Mouse (Mus musculus) testis, adult 2 months (tissue): ENCODE measurements around the gene Il22ra1. TPM values are rescaled to one million over a fixed set of nuclear protein-coding genes. Genes with fewer than 3 reads are reported as not detected.

ENCODE experiments used
- H3K27ac ChIP-seq: fragments of 200-500 bp; 2 replicates; pipeline ENCODE4 v1.5.1; 2012; ENCODE audit warnings: low read depth, low read length; ENCODE audit not compliant: control insufficient read depth, insufficient read depth
- H3K27me3 ChIP-seq: fragments of 200-500 bp; 2 replicates; pipeline ENCODE4 v1.6.1; 2012; ENCODE audit warnings: mild to moderate bottlenecking, low read length, moderate library complexity; ENCODE audit not compliant: control insufficient read depth, insufficient read depth
- H3K36me3 ChIP-seq: fragments of 200-500 bp; 2 replicates; pipeline ENCODE4 v1.6.1; 2012; ENCODE audit warnings: mild to moderate bottlenecking, low read length; ENCODE audit not compliant: control insufficient read depth, insufficient read depth
- H3K4me1 ChIP-seq: fragments of 200-500 bp; 2 replicates; pipeline ENCODE4 v1.6.1; 2012; ENCODE audit warnings: low read length; ENCODE audit not compliant: control insufficient read depth, insufficient read depth
- H3K4me3 ChIP-seq: fragments of 200-500 bp; 2 replicates; pipeline ENCODE4 v1.5.1; 2012; ENCODE audit warnings: low read depth, mild to moderate bottlenecking, low read length, moderate library complexity, mixed read lengths; ENCODE audit not compliant: control insufficient read depth
- CTCF ChIP-seq: fragments of 200-500 bp; IDR thresholded peaks from 2 replicates; pipeline ENCODE4 v1.5.1; 2012; ENCODE audit warnings: low read depth, mild to moderate bottlenecking, inconsistent platforms, low read length, moderate library complexity; ENCODE audit not compliant: control insufficient read depth, insufficient read depth, insufficient replicate concordance
- POLR2A ChIP-seq: fragments of 200-500 bp; IDR thresholded peaks from 2 replicates; pipeline ENCODE4 v1.6.1; 2012; ENCODE audit warnings: low read depth, mild to moderate bottlenecking, inconsistent platforms, low read length, moderate library complexity; ENCODE audit not compliant: control insufficient read depth
- polyA plus RNA-seq: library from polyadenylated mRNA; depleted of rRNA; stranded (reverse); fragments of >200 nt; gene quantifications from 2 replicates; pipeline ENCODE4 v1.2.3, GENCODE M21; 2012; rRNA removed

Gene Il22ra1
- polyA plus RNA-seq = 0.17 TPM in 1 of 2 replicates, not detected in the other

DNA sequence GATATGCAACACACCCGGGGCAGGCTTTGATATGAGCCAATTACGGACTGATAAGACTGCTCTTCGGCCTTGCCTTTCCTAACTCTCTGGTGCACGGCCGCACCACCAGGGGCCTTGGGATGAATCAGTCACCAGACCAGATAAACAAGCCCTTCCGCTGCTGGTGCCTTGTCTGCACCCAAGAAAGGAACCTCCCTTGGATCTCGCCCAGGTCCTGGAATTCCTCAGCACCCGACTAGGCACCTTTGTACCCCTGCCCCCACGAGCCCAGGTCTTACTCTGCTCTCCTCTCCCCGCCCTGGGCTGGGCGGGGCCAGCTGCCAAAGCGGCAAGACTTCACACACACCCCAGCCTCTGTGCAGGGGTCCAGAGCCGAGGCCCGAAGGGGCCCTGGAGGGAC is at the start of gene Il22ra1:
Gene Il22ra1, plus strand, starts transcription at position 356 of the 400 bp plus-strand sequence.
- no peaks in the 10 kb centered on the region; the same call in 1 of the 2 replicates for H3K27me3 ChIP-seq
- peaks cover 17% of the 10 kb centered on the region for H3K4me1 ChIP-seq
- H3K4me3 ChIP-seq = no peak within 1 kb of the TSS
- no peaks in the 10 kb centered on the region for H3K36me3 ChIP-seq
- H3K27ac ChIP-seq = no peak within 1 kb of the TSS
- no peak for TF ChIP-seq CTCF
- no peak for TF ChIP-seq POLR2A

GRCm38 (mm10) chr4:135679316-135679715 is 48.7 kb upstream of the Il22ra1 start:
- H3K27ac ChIP-seq = no peak overlapping the region
- no peaks in the 10 kb centered on the region for H3K36me3 ChIP-seq
- H3K4me1 ChIP-seq = peaks cover 2% of the 10 kb centered on the region; the same call in 1 of the 2 replicates
- H3K4me3 ChIP-seq = no peak overlapping the region
- H3K27me3 ChIP-seq = no peaks in the 10 kb centered on the region
- no peak for TF ChIP-seq CTCF
- TF ChIP-seq POLR2A = no peak

GRCm38 (mm10) chr4:135681789-135682188 is 46.2 kb upstream of the Il22ra1 start:
- Histone ChIP-seq H3K36me3 (no peaks in the 10 kb centered on the region), H3K4me3 (no peak overlapping the region), H3K27me3 (peaks cover 9% of the 10 kb centered on the region), H3K4me1 (peaks cover 13% of the 10 kb centered on the region), H3K27ac (no peak overlapping the region)
- TF ChIP-seq CTCF (no peak), POLR2A (no peak)

DNA sequence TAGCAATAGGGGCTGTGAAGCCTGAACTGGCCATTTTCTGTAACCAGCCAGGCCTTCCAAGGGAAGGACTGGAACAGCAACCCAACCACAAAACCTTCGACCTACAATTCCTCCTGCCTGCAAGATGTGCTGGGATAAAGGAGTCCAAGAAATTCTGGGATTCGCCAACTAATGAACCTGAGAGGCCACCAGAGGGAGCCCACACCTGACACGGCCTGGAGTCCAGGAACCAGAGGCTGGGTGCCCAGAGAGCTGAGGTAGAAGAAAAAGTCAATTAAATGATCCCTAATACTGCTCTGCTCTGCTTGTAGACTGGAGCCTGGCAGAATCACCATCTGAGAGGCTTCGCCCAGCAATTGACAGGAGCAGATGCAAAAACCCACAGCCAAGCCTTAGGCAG is 44.4 kb upstream of the Il22ra1 start:
- TF ChIP-seq CTCF = 0 out of 2 replicates have a peak, but pooled peaks have one; percentile 3
- TF ChIP-seq POLR2A = no peak
- H3K4me3 ChIP-seq = no peak overlapping the region
- no peak overlapping the region for H3K27ac ChIP-seq
- H3K4me1 ChIP-seq = peaks cover 15% of the 10 kb centered on the region
- peaks cover 15% of the 10 kb centered on the region for H3K27me3 ChIP-seq
- no peaks in the 10 kb centered on the region for H3K36me3 ChIP-seq

DNA sequence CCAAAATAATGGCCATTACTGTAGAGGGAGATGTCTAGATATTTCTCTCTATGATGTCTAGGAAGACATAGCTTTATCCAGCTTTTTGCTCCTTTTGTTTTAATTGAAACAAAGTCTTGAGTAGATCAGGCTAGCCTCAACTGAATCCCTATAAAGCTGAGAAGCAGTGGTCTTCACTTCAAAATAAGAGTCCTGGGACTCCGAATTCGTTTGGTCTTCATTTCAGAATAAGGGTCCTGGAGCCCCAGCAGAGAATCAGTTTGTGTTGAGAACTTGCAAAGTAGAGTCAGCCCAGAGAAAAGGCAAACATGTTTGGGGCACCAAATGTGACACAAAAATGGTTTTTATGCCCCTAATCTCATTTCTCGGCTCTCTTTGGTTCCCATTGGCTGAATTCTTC is 43.2 kb upstream of the Il22ra1 start:
- H3K36me3 ChIP-seq = no peaks in the 10 kb centered on the region
- H3K4me3 ChIP-seq = no peak overlapping the region
- TF ChIP-seq POLR2A (no peak), CTCF (no peak)
- peaks cover 15% of the 10 kb centered on the region for H3K4me1 ChIP-seq
- H3K27ac ChIP-seq = no peak overlapping the region
- H3K27me3 ChIP-seq = peaks cover 15% of the 10 kb centered on the region

DNA sequence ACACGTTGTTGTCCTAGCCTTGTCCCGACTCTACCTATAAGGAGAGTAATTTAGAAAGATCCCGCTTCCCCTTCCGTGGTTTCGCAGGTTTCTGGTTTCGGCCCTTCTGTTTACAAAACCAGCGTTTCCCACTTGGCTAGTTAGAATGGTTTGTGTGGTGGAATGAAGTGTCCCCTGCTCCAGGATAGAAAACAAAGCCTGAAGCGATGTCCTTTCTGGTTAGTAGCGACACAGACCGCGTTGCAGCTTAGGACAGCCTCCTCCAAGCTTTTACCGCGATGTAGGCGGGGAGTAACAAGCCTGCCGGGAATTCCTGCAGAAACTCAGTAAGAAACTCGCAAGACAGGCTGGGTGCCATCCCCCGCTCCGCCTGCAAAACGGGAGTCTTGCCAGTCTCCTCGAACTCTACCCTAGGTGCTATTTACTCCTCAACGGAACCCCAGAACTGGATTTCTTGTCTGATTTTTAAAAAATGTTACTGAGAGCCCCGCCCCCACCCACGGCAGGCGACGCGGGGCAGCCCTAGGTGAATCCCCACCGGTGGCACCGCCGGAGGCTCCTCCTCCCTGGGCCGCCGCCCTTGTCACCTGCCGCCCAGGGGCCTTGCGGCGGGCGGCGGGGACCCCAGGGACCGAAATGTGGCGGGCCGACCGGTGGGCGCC is 41.9 kb upstream of the Il22ra1 start, which contains the start of gene Ifnlr1:
Gene Ifnlr1, plus strand, starts transcription at position 382 of the 662 bp plus-strand sequence.
- peaks cover 15% of the 10 kb centered on the region for H3K27me3 ChIP-seq
- no peaks in the 10 kb centered on the region for H3K36me3 ChIP-seq
- TF ChIP-seq POLR2A = no peak
- no peak for TF ChIP-seq CTCF
- peaks cover 15% of the 10 kb centered on the region for H3K4me1 ChIP-seq
- H3K27ac ChIP-seq = no peak within 1 kb of the TSS; the same call in 1 of the 2 replicates
- H3K4me3 ChIP-seq = peak within 1 kb of the TSS; percentile 68

DNA sequence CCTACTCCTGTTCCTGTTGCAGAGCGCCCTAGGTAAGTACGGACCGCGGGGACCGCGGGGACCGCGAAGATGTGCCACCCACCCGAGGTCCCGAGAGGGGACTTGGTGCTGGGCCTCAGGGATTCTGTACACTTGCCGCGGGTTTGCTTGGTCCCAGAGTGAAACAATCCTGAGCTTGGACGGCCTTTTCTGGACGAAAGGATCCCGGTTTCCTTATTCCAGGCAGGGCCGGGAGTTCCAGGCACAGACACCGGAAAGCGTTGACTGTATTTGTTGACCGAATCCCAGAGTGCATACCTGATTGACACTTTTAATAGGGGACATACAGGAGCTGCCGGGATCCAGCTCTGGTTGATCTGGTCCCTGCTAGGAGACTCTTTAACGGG is 41.4 kb upstream of the Il22ra1 start:
- H3K4me1 ChIP-seq = peaks cover 15% of the 10 kb centered on the region
- no peak overlapping the region for H3K27ac ChIP-seq
- H3K27me3 ChIP-seq = peaks cover 15% of the 10 kb centered on the region
- TF ChIP-seq POLR2A (no peak), CTCF (no peak)
- H3K4me3 ChIP-seq = peak overlapping the region; percentile 68
- no peaks in the 10 kb centered on the region for H3K36me3 ChIP-seq
